Mouse (Mus musculus) gastrocnemius, adult 18-20 months (tissue): ENCODE data around the gene Wdfy3. TPM values are rescaled to one million over a fixed set of nuclear protein-coding genes. Genes with fewer than 3 reads are reported as not detected.

Experiments
- DNase-seq: peaks from one replicate; pipeline ENCODE4 v3.0.0; 2021; ENCODE audit warnings: low spot score
- total RNA-seq, 2 experiments: library from RNA; stranded (reverse); gene quantifications; 2 replicates each; pipeline ENCODE4 v1.2.3; 2021

Gene Wdfy3
- total RNA-seq, 2 experiments from 2014 or later, result 20.0 to 21.1 TPM

DNA sequence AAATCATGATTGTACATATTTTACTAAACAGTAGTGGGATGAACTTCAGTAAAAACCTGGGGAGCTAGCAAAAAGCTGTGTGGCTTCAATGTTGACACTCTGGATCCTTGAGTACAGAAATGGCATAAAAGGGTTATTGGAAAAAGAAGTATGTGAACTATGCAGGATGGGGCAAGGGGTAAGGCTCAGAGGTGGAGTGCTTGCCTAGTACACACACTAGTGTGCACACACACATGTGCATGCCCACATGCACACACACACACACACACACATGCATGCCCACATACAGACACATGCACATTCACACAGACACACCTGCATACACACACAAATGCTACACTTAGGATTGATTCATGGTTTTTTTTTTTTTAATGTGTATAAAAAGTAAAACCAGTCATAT, 280.0 kb downstream of the Wdfy3 start:
- DNase-seq, result no peak

- DNase-seq, result no peak
Measured at GRCm38 (mm10) chr5:101785921-101786614, 283.7 kb downstream of the Wdfy3 start.

GRCm38 (mm10) chr5:101784787-101785186, 284.9 kb downstream of the Wdfy3 start:
- DNase-seq, result no peak

- no peak for DNase-seq
Measured at GRCm38 (mm10) chr5:101784328-101784727, 285.4 kb downstream of the Wdfy3 start.
